Mouse (Mus musculus): ENCODE data around the gene Vmn2r63. TPM values are rescaled to one million over a fixed set of nuclear protein-coding genes. Genes with fewer than 3 reads are reported as not detected.
"Not testable (repeated sequence)": the region's sequence is repeated elsewhere in the genome, so short reads cannot be mapped to it uniquely, and the experiment has no call there.

The Vmn2r63 gene
- not detected for total RNA-seq (2021)
- long read RNA-seq, experiment 1: 0 reads
- long read RNA-seq, experiment 2: 0 reads

DNA sequence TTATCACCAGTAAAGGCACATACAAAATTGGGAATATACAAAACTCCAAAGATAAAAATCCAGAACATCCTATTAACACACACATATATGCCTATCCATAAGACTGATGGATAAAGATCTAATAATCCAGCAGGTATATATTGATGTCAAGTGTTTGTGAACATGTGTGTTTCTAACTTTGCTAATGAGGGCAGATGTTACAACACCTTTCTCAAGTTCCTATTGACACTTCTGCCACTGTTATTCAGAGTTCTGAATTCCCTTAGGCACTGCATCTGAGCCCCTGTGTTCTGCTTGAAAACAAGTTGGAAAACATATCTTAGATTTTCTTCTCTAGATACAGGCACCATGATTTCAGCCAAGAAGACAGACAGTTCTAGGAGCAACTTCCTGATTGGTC is at the start of gene Vmn2r63:
TSS of gene Vmn2r63 (minus strand) at position 101 of the 400 bp plus-strand sequence.
- DNase-seq; intact Hi-C loops (cut with DNase I; ENCODE audit: low total_unique reads): not testable (repeated sequence)

DNA sequence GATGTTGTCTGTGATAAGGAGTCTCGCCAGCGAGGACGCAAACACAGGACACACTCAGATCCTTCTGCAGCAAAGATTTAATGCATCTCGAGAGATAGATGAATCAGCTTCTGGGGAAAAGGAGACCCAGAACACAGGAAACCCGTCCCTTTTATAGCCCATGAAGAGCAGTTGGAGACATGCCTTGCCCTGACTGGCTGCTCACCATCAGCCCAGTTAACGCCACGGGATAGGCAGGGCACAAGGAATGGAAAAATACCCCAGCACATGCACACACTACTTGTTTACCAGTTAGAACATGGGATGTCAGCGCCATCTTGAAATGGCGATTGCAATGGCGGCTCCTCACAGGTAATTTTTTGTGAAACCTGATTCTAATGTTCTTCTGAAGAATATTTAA is 47.1 kb upstream of the Vmn2r63 start:
- DNase-seq: no peak
- intact Hi-C loops (cut with DNase I; ENCODE audit: low total_unique reads): no loop called here

DNA sequence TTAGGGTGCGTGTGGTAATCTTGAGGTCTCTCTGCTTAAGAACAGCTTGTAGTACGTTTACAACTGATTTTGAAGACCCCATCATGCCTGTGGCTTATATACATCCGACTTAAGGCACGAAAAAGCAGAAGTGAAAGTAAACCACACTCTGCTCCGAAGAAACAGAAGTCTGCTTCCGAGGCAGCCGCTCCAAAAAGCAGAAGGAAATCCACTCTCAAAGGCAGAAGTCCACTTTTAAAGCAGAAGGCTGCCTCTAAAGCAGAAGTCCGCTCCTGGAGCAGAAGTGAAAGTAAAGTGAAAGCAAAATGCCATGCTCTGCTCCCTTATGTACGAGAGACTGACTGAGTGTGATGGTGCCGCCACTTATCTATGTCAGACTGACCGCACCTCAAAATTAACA is 46.5 kb upstream of the Vmn2r63 start:
- intact Hi-C loops (cut with DNase I; ENCODE audit: low total_unique reads): no loop called here
- DNase-seq: no peak

DNA sequence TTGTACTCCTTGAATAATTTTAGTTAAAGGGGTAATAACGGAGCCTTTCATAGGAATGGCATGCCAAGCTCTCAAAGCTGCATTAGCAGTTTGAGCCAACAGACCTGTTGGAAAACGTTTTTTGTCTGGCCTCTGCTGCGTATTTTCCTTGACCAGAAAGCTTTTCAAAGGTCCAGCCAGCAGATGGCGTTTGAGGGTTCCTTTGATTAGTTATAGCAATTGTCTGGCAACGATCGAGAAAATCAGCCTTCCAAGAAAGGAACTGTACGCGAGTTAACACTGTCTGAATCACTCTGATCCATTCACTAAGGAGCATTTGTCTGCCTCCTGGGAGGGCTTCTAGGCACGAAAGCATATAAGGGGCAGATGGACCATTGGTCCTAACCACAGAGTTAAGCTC is 31.6 kb upstream of the Vmn2r63 start:
- DNase-seq: no peak
- intact Hi-C loops (cut with DNase I; ENCODE audit: low total_unique reads): no loop called here

DNA sequence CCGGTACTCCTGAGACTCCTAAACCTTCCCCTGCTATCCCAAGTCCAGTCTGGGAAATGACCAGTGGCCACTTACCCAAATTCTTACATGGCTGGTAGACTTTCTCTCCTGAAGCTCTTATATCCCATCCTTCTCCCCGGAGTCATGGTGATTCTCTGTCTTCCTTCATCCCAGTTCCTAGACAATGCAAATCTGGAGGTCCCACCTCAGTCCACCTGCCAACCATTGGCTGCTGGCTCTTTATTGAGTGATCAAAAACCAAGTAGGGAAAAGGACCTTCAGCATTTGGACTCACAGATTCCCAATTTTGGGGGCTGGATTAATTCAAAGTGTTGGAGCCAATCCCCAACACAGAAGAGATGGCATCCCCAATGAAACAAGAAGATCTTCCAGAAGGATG is 35.6 kb downstream of the Vmn2r63 start:
- DNase-seq; intact Hi-C loops (cut with DNase I; ENCODE audit: low total_unique reads): not testable (repeated sequence)

DNA sequence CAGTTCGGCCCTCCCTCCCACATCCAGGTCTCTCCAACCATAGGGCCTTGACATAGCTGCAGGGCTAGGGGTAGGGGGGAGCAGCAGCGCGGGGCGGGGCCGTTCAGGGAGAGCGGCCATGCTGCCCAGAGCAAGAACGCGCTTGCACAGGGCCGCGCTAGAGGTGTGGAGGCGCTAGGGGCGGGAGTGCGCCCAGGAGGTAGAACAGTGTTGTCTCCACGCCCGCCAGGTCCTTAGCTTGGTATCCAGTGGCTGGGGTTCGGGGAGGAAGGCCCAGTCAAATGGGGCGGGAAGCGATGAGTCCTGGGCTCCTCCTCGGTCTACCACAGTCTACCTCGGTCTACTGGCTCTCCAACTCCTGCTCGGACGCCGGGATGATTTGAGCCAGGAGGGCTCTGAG is 55.5 kb downstream of the Vmn2r63 start:
- intact Hi-C loops (cut with DNase I; ENCODE audit: low total_unique reads): no loop called here
- DNase-seq: no peak

DNA sequence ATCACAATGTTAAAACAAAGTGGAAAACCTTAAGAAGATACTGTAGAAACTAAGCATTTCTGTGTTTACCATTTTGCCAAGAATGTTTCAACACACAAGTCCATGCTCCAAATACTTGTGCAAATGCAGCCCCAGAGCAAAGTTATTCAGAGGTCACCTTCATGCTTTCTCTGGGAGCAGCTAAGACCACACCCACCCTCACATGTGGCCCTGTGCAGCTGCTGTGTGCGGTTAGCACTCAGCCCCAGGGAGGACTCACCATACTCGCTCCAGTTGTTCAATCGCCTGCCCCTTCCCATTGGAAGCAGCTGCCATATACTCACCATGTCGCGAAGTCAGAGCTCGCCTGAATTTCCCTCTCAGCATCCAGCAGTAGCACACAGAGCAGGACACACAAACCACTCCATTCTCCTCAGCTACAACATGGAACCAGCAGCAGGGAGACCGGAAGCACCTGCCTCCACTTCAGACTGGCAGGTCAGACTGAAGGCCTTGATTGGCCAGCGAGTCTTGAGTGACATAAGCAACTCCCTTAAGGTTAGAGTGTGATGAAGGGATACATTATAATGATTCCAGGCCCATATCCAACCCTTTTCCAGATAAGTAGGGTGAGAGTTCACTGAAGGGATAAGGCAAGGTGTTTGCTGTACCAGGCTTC is 66.7 kb downstream of the Vmn2r63 start, which contains the start of gene Gm2381:
TSS of gene Gm2381 (minus strand) at position 434 of the 658 bp plus-strand sequence.
- DNase-seq; intact Hi-C loops (cut with DNase I; ENCODE audit: low total_unique reads): not testable (repeated sequence)

Small RNAs within 50 kb of the gene (microRNA-seq; reads per million reads assigned to microRNA genes)
- 0 reads per million in 2 experiments for gene Gm23256

Other genes starting within 250 kb of the Vmn2r63 start
- 1 to 10 TPM; 2.9 TPM for gene Zfp975, start 241.1 kb downstream of the Vmn2r63 start, total RNA-seq (2021)
- not detected for gene Gm17067, start 206.8 kb downstream of the Vmn2r63 start, total RNA-seq (2021)
- not detected for gene Vmn2r62, start 140.3 kb downstream of the Vmn2r63 start, total RNA-seq (2021)
- under 1 TPM in 1 of 2 experiments, not detected in 1; 0.09 TPM for gene Gm2381, start 66.6 kb downstream of the Vmn2r63 start, total RNA-seq (2021)
- gene Gm9268, start 84.9 kb upstream of the Vmn2r63 start, total RNA-seq (2021): not detected
- gene Zfp936, start 180.4 kb upstream of the Vmn2r63 start, total RNA-seq (2021): not detected

Data from gastrocnemius, postnatal 14 days (tissue).